In the genomic region with DNA sequence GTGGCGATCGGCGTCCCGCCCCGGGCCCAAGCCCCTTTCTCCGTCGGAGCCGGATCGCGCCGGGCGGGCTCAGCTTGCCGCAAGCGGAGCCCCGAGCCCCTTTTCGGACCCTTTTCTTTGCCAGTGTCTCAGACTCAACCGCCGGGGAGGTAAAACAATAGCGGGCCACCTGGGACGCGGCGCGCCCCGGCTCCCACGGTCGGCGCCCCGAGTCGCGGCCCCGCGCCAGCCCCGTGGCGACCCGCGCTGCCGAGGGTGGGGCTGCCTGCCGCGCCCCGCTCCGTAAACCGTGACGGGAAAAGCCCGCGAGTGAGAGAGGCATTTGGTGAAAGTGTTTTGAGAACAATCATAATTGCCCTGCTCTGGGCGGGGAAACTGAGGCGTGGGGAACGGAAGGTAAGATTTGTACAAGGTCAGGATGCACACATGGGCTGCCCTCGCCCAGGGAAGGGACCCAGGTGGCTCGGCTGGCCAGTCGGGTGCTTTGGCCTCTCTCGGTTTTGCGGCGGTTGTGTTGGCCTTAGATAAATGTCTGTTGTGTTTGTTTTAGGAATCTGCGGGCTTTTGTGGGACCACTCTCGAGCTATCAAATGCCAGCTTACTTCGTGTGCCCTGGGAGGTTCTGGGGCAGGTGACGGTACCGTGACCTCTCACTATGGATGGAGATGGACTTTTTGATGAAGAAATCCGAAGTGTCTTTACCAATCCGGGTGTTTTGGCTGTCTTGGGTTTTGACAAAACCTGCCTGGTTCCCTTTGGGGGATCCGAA, we compare ENCODE assay signal across 8 mouse cellular contexts. TPM values are rescaled to one million over a fixed set of nuclear protein-coding genes. Genes with fewer than 3 reads are reported as not detected.
DNase-seq lines count a peak whose midpoint lies in the region; ATAC-seq and TF ChIP-seq lines count a peak whose summit lies in the region.

No protein-coding gene starts in this region.

- no peak for TF ChIP-seq CTCF in intestine, postnatal 0 days (IDR thresholded peaks at IDR 0.05; ENCODE audit: low read depth)

- H3K9me3 ChIP-seq in heart, embryonic 12.5 days (replicated peaks) = no peaks in the 10 kb centered on the region
- H3K9me3 ChIP-seq in intestine, postnatal 0 days (ENCODE audit: control insufficient read depth) = no peaks in the 10 kb centered on the region

- H3K4me1 ChIP-seq in heart, embryonic 12.5 days (replicated peaks) = peaks cover 41% of the 10 kb centered on the region
- peaks cover 11% of the 10 kb centered on the region; the same call in 1 of the 2 replicates for H3K4me1 ChIP-seq in intestine, postnatal 0 days (replicated peaks; ENCODE audit: control insufficient read depth, insufficient read depth, low read length)

- H3K27me3 ChIP-seq in heart, embryonic 12.5 days (replicated peaks) = no peaks in the 10 kb centered on the region
- no peaks in the 10 kb centered on the region for H3K27me3 ChIP-seq in intestine, postnatal 0 days (replicated peaks; ENCODE audit: control insufficient read depth, insufficient read depth, low read length)

- peak overlapping the region; percentile 88 for H3K27ac ChIP-seq in heart, embryonic 12.5 days (ENCODE audit: poor library complexity, severe bottlenecking)
- H3K27ac ChIP-seq in intestine, postnatal 0 days (ENCODE audit: low read depth, low read length) = peak overlapping the region; percentile 37; the same call in 1 of the 2 replicates

- peak overlapping the region; percentile 95 for H3K9ac ChIP-seq in heart, embryonic 12.5 days
- peak overlapping the region; percentile 79 for H3K9ac ChIP-seq in intestine, postnatal 0 days (ENCODE audit: low read depth, low read length)

- intact Hi-C loops in heart, postnatal 25 days (cut with DNase I) = no loop called here
- intact Hi-C loops in gastrocnemius, postnatal 14 days (cut with DNase I; ENCODE audit: low total_unique reads) = no loop called here

- H3K36me3 ChIP-seq in heart, embryonic 12.5 days = no peaks in the 10 kb centered on the region
- H3K36me3 ChIP-seq in intestine, postnatal 0 days (ENCODE audit: control insufficient read depth, insufficient read depth) = no peaks in the 10 kb centered on the region

- peak; percentile 47 for ATAC-seq in heart, embryonic 12.5 days (ENCODE audit: insufficient number of reproducible peaks, low FRiP score)
- peak; percentile 49 for ATAC-seq in CD4-positive, CD25-positive, alpha-beta regulatory T cell, adult 4 months
- ATAC-seq in erythroblast, adult 5-6 weeks (replicated peaks; ENCODE audit: low FRiP score, poor library complexity, severe bottlenecking) = peak; percentile 8; the same call in 1 of the 2 replicates
- ATAC-seq in intestine, postnatal 0 days = peak; percentile 41
- no peak; the same call in 1 of the 2 replicates for ATAC-seq in megakaryocyte progenitor cell, adult 5-6 weeks (replicated peaks; ENCODE audit: poor library complexity)

- peak overlapping the region; percentile 94 for H3K4me2 ChIP-seq in heart, embryonic 12.5 days
- peak overlapping the region; percentile 100 for H3K4me2 ChIP-seq in intestine, postnatal 0 days (replicated peaks; ENCODE audit: low read depth)

- peak overlapping the region; percentile 84 for H3K4me3 ChIP-seq in heart, embryonic 12.5 days
- peak overlapping the region; percentile 80 for H3K4me3 ChIP-seq in intestine, postnatal 0 days (ENCODE audit: low read depth, low read length)

- DNase-seq in heart, postnatal 25 days (ENCODE audit: low spot score) = no peak
- peak; percentile 35 for DNase-seq in naive thymus-derived CD4-positive, alpha-beta T cell, adult 2 months (ENCODE audit: low read depth)
- no peak for DNase-seq in gastrocnemius, postnatal 14 days

- under 1% methylated on average over 48 of the region's 62 CpGs for whole genome bisulfite sequencing in heart, embryonic 12.5 days
- WGBS in intestine, postnatal 0 days = under 1% methylated on average over 62 of the region's 62 CpGs

RNA-seq across cellular contexts. Expression of a gene that starts 0.6 kb away (rescaled TPM):
- 46.6 and 46.8 TPM in 2 replicates for polyA plus RNA-seq in heart, embryonic 12.5 days (2016; fragmentation: Nextera tagmentation; extraction: Ambion mirVana)
- 10 to 100 TPM; 11.6 to 12.5 TPM for total RNA-seq in heart, postnatal 25 days (2021)
- 1 to 10 TPM; 3.7 to 4.4 TPM for polyA plus RNA-seq in CD4-positive, CD25-positive, alpha-beta regulatory T cell, adult 4 months (2017; shearing (Covaris generic))
- total RNA-seq in erythroblast, adult 5-6 weeks (2015; ENCODE audit: low replicate concordance) = 0.84 and 0.96 TPM in 2 replicates
- 1.4 and 2.8 TPM in 2 replicates for total RNA-seq in erythroblast, adult 5-6 weeks (2017; ENCODE audit: low replicate concordance)
- polyA plus RNA-seq in intestine, postnatal 0 days (2015; fragmentation: Nextera tagmentation; extraction: Ambion mirVana) = 13.0 and 14.2 TPM in 2 replicates
- total RNA-seq in megakaryocyte progenitor cell, adult 5-6 weeks (2015) = 0.68 and 1.1 TPM in 2 replicates
- 1.1 and 1.3 TPM in 2 replicates for total RNA-seq in megakaryocyte progenitor cell, adult 5-6 weeks (2017)
- 10 to 100 TPM in 1 of 2 experiments, 1 to 10 TPM in 1; 6.6 to 10.6 TPM for total RNA-seq in gastrocnemius, postnatal 14 days (2021)
